Mouse (Mus musculus): ENCODE measurements around the gene Serpinc1. TPM values are rescaled to one million over a fixed set of nuclear protein-coding genes. Genes with fewer than 3 reads are reported as not detected.

Serpinc1 gene
- polyA plus RNA-seq, 1 experiment, result 0.92 TPM

- Histone ChIP-seq H3K4me3 (ENCODE audit: insufficient read depth, low read length) (no peak overlapping the region), H3K27ac (ENCODE audit: insufficient read depth, low read depth, low read length) (peak overlapping the region; percentile 14), H3K4me1 (ENCODE audit: control insufficient read depth, insufficient read depth, low read length) (no peaks in the 10 kb centered on the region)
- TF ChIP-seq CTCF (IDR thresholded peaks at IDR 0.05; ENCODE audit: low read depth, low read length) (no peak), POLR2A (IDR thresholded peaks at IDR 0.05; ENCODE audit: borderline replicate concordance, low read depth, low read length) (no peak)
Observed at GRCm38 (mm10) chr1:161039741-161040425, 61.5 kb downstream of the Serpinc1 start.

- Histone ChIP-seq H3K27ac (ENCODE audit: insufficient read depth, low read depth, low read length) (peak overlapping the region; percentile 4; the same call in 1 of the 2 replicates), H3K4me1 (ENCODE audit: control insufficient read depth, insufficient read depth, low read length) (no peaks in the 10 kb centered on the region), H3K4me3 (ENCODE audit: insufficient read depth, low read length) (no peak overlapping the region)
- TF ChIP-seq POLR2A (IDR thresholded peaks at IDR 0.05; ENCODE audit: borderline replicate concordance, low read depth, low read length), result no peak
- no peak for TF ChIP-seq CTCF (IDR thresholded peaks at IDR 0.05; ENCODE audit: low read depth, low read length)
Observed at GRCm38 (mm10) chr1:161040426-161040770, 62.0 kb downstream of the Serpinc1 start.

DNA sequence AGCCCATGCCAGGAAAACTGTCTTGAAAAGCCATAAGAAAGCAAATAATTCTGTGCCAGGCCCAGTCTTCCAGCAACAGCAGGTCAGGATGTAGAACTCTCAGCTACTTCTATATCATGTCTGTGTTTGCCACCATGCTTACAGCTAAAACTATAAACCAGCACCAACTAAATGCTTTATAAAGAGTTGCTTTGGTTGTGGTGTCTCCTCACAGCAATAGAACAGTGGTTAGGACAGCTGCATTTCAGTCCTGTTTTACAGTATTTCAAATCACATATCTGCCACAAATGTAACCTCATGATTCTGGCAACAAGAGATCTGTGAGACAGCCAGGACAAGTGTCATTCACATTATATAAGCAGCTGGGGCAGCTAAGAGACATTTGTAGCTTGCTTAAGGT lies 62.5 kb downstream of the Serpinc1 start:
- Histone ChIP-seq H3K4me3 (ENCODE audit: insufficient read depth, low read length) (no peak overlapping the region), H3K27ac (ENCODE audit: insufficient read depth, low read depth, low read length) (no peak overlapping the region), H3K4me1 (ENCODE audit: control insufficient read depth, insufficient read depth, low read length) (no peaks in the 10 kb centered on the region)
- TF ChIP-seq CTCF (IDR thresholded peaks at IDR 0.05; ENCODE audit: low read depth, low read length) (no peak), POLR2A (IDR thresholded peaks at IDR 0.05; ENCODE audit: borderline replicate concordance, low read depth, low read length) (no peak)

GRCm38 (mm10) chr1:161041261-161042020 lies 63.1 kb downstream of the Serpinc1 start:
- no peak overlapping the region for H3K4me3 ChIP-seq (ENCODE audit: insufficient read depth, low read length)
- TF ChIP-seq CTCF (IDR thresholded peaks at IDR 0.05; ENCODE audit: low read depth, low read length), result no peak
- TF ChIP-seq POLR2A (IDR thresholded peaks at IDR 0.05; ENCODE audit: borderline replicate concordance, low read depth, low read length), result no peak
- H3K4me1 ChIP-seq (ENCODE audit: control insufficient read depth, insufficient read depth, low read length), result no peaks in the 10 kb centered on the region
- H3K27ac ChIP-seq (ENCODE audit: insufficient read depth, low read depth, low read length), result no peak overlapping the region

DNA sequence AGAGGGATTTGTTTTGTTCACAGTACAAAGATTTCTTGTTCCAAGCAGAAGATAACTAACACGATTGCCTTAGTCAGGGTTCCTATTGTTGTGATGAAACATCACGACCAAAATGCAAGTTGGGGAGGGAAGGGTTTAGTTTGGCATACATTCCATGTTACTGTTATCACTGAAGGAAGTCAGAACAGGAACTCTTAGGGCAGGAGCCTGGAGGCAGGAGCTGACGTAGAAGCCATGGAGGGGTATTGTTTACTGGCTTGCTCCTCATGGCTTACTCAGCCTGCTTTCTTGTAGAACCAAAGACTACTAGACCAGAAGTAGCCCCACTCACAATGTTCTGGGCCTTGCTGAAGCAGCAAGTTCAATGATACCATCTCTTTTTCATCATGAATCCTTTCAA lies 68.6 kb downstream of the Serpinc1 start:
- Histone ChIP-seq H3K4me3 (ENCODE audit: insufficient read depth, low read length) (no peak overlapping the region), H3K27ac (ENCODE audit: insufficient read depth, low read depth, low read length) (no peak overlapping the region), H3K4me1 (ENCODE audit: control insufficient read depth, insufficient read depth, low read length) (0 out of 2 replicates have a peak, but pooled peaks cover 2% of the 10 kb centered on the region)
- TF ChIP-seq POLR2A (IDR thresholded peaks at IDR 0.05; ENCODE audit: borderline replicate concordance, low read depth, low read length), result no peak
- no peak for TF ChIP-seq CTCF (IDR thresholded peaks at IDR 0.05; ENCODE audit: low read depth, low read length)

Other genes with a start within 250 kb of the Serpinc1 start
- 25.4 and 29.9 TPM in 2 replicates for gene Rabgap1l, start 185.4 kb upstream of the Serpinc1 start, polyA plus RNA-seq (2012; ENCODE audit: insufficient read depth, insufficient read length, missing spikeins)
- gene Rc3h1, start 72.2 kb upstream of the Serpinc1 start, polyA plus RNA-seq (2012; ENCODE audit: insufficient read depth, insufficient read length, missing spikeins), result 20.1 and 23.0 TPM in 2 replicates
- gene Zbtb37, start 56.3 kb downstream of the Serpinc1 start, polyA plus RNA-seq (2012; ENCODE audit: insufficient read depth, insufficient read length, missing spikeins), result 8.2 and 8.3 TPM in 2 replicates
- gene Dars2, start 92.1 kb downstream of the Serpinc1 start, polyA plus RNA-seq (2012; ENCODE audit: insufficient read depth, insufficient read length, missing spikeins), result 11.3 and 15.2 TPM in 2 replicates
- gene Cenpl, start 92.1 kb downstream of the Serpinc1 start, polyA plus RNA-seq (2012; ENCODE audit: insufficient read depth, insufficient read length, missing spikeins), result 21.5 and 22.1 TPM in 2 replicates
- gene Klhl20, start 152.9 kb downstream of the Serpinc1 start, polyA plus RNA-seq (2012; ENCODE audit: insufficient read depth, insufficient read length, missing spikeins), result 19.5 and 21.3 TPM in 2 replicates
- gene Ankrd45, start 164.1 kb downstream of the Serpinc1 start, polyA plus RNA-seq (2012; ENCODE audit: insufficient read depth, insufficient read length, missing spikeins), result not detected in 2 replicates
- not detected in 2 replicates for gene Tex50, start 180.7 kb downstream of the Serpinc1 start, polyA plus RNA-seq (2012; ENCODE audit: insufficient read depth, insufficient read length, missing spikeins)